Mouse (Mus musculus) stomach, postnatal 0 days (tissue): Measurements from ENCODE around the gene Zxdc.

Source experiments
- CTCF ChIP-seq: IDR thresholded peaks from 2 replicates; pipeline ENCODE4 v1.5.1; 2016; ENCODE audit warnings: antibody characterized with exemption, low read depth, mild to moderate bottlenecking, moderate library complexity
- EP300 ChIP-seq: optimal IDR thresholded peaks from 2 replicates; pipeline ENCODE3; 2016; ENCODE audit warnings: antibody characterized with exemption

DNA sequence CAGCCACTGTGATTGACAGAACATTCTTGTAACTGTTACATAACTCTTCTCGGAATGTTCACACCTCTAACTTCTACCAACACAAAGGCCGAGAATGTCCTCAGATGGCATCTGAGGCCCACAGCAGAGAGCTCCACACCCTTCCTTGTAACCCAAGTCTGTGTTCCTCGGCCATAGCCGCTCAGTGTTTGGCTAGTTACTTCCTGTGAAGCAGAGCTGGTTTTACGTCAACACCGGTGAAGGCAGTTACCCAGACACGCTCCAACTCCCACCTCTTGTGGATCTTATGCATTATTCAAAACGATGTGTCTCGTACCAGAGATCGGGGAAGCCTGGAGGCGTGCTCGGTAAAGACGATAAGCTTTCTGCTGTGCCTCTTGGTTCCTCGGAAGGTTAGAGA, 60.6 kb downstream of the Zxdc start:
- TF ChIP-seq CTCF (no peak), EP300 (no peak)
